Mouse (Mus musculus): ENCODE measurements around the gene Paqr3. TPM values are rescaled to one million over a fixed set of nuclear protein-coding genes. Genes with fewer than 3 reads are reported as not detected.

The Paqr3 gene
- polyA plus RNA-seq (2015; fragmentation: Nextera tagmentation; extraction: Ambion mirVana) = 16.5 and 16.8 TPM in 2 replicates

GRCm38 (mm10) chr5:97111207-97111910, at the start of gene Paqr3:
Paqr3 (minus strand) TSS chr5:97111596.
- Histone ChIP-seq H3K9ac (ENCODE audit: low read depth, low read length) (peak within 1 kb of the TSS; percentile 83), H3K27ac (ENCODE audit: low read depth, low read length) (peak within 1 kb of the TSS; percentile 74), H3K4me2 (ENCODE audit: low read length) (peak within 1 kb of the TSS; percentile 71), H3K4me3 (ENCODE audit: low read length) (peak within 1 kb of the TSS; percentile 77), H3K27me3 (replicated peaks; ENCODE audit: control insufficient read depth, insufficient read depth, low read length) (no peaks in the 10 kb centered on the region), H3K4me1 (ENCODE audit: control insufficient read depth, insufficient read depth, low read depth, low read length) (peaks cover 16% of the 10 kb centered on the region), H3K36me3 (ENCODE audit: control insufficient read depth, insufficient read depth, low read length) (no peaks in the 10 kb centered on the region), H3K9me3 (ENCODE audit: control insufficient read depth, low read length) (no peaks in the 10 kb centered on the region)
- WGBS = under 1% methylated on average over 61 of the region's 62 CpGs
- ATAC-seq = peak; percentile 98

- Histone ChIP-seq H3K9ac (ENCODE audit: low read depth, low read length) (no peak overlapping the region), H3K9me3 (ENCODE audit: control insufficient read depth, low read length) (no peaks in the 10 kb centered on the region), H3K36me3 (ENCODE audit: control insufficient read depth, insufficient read depth, low read length) (no peaks in the 10 kb centered on the region), H3K4me2 (ENCODE audit: low read length) (no peak overlapping the region), H3K27ac (ENCODE audit: low read depth, low read length) (no peak overlapping the region), H3K4me3 (ENCODE audit: low read length) (no peak overlapping the region), H3K4me1 (ENCODE audit: control insufficient read depth, insufficient read depth, low read depth, low read length) (no peaks in the 10 kb centered on the region), H3K27me3 (replicated peaks; ENCODE audit: control insufficient read depth, insufficient read depth, low read length) (no peaks in the 10 kb centered on the region)
- no peak for ATAC-seq
- 10% methylated on average over 1 of the region's 1 CpGs for WGBS
Observed at GRCm38 (mm10) chr5:97154688-97155087, 43.3 kb upstream of the Paqr3 start.

- no peak overlapping the region for H3K4me3 ChIP-seq (ENCODE audit: low read length)
- no peaks in the 10 kb centered on the region for H3K4me1 ChIP-seq (ENCODE audit: control insufficient read depth, insufficient read depth, low read depth, low read length)
- H3K27ac ChIP-seq (ENCODE audit: low read depth, low read length) = no peak overlapping the region
- no peak overlapping the region for H3K9ac ChIP-seq (ENCODE audit: low read depth, low read length)
- H3K36me3 ChIP-seq (ENCODE audit: control insufficient read depth, insufficient read depth, low read length) = no peaks in the 10 kb centered on the region
- 82% methylated on average over 2 of the region's 2 CpGs for whole genome bisulfite sequencing
- ATAC-seq = no peak
- no peak overlapping the region for H3K4me2 ChIP-seq (ENCODE audit: low read length)
- no peaks in the 10 kb centered on the region for H3K9me3 ChIP-seq (ENCODE audit: control insufficient read depth, low read length)
- H3K27me3 ChIP-seq (replicated peaks; ENCODE audit: control insufficient read depth, insufficient read depth, low read length) = no peaks in the 10 kb centered on the region
Observed at GRCm38 (mm10) chr5:97135331-97135730, 23.9 kb upstream of the Paqr3 start.

- 89% methylated on average over 2 of the region's 2 CpGs for WGBS
- H3K9me3 ChIP-seq (ENCODE audit: control insufficient read depth, low read length) = no peaks in the 10 kb centered on the region
- H3K27ac ChIP-seq (ENCODE audit: low read depth, low read length) = no peak overlapping the region
- H3K4me2 ChIP-seq (ENCODE audit: low read length) = no peak overlapping the region
- no peaks in the 10 kb centered on the region for H3K4me1 ChIP-seq (ENCODE audit: control insufficient read depth, insufficient read depth, low read depth, low read length)
- no peaks in the 10 kb centered on the region; the same call in 1 of the 2 replicates for H3K27me3 ChIP-seq (replicated peaks; ENCODE audit: control insufficient read depth, insufficient read depth, low read length)
- no peak for ATAC-seq
- no peak overlapping the region for H3K4me3 ChIP-seq (ENCODE audit: low read length)
- H3K9ac ChIP-seq (ENCODE audit: low read depth, low read length) = no peak overlapping the region
- no peaks in the 10 kb centered on the region for H3K36me3 ChIP-seq (ENCODE audit: control insufficient read depth, insufficient read depth, low read length)
Observed at GRCm38 (mm10) chr5:97129589-97129988, 18.2 kb upstream of the Paqr3 start.

GRCm38 (mm10) chr5:97128242-97129226, 17.1 kb upstream of the Paqr3 start:
- Histone ChIP-seq H3K4me1 (ENCODE audit: control insufficient read depth, insufficient read depth, low read depth, low read length) (no peaks in the 10 kb centered on the region), H3K9ac (ENCODE audit: low read depth, low read length) (no peak overlapping the region), H3K9me3 (ENCODE audit: control insufficient read depth, low read length) (no peaks in the 10 kb centered on the region), H3K27me3 (replicated peaks; ENCODE audit: control insufficient read depth, insufficient read depth, low read length) (no peaks in the 10 kb centered on the region; the same call in 1 of the 2 replicates), H3K27ac (ENCODE audit: low read depth, low read length) (no peak overlapping the region), H3K4me2 (ENCODE audit: low read length) (no peak overlapping the region), H3K4me3 (ENCODE audit: low read length) (no peak overlapping the region), H3K36me3 (ENCODE audit: control insufficient read depth, insufficient read depth, low read length) (no peaks in the 10 kb centered on the region)
- peak; percentile 87 for ATAC-seq
- 46% methylated on average over 21 of the region's 21 CpGs for WGBS

GRCm38 (mm10) chr5:97127284-97127683, 15.9 kb upstream of the Paqr3 start:
- 82% methylated on average over 6 of the region's 6 CpGs for WGBS
- Histone ChIP-seq H3K27ac (ENCODE audit: low read depth, low read length) (no peak overlapping the region), H3K9ac (ENCODE audit: low read depth, low read length) (no peak overlapping the region), H3K4me2 (ENCODE audit: low read length) (no peak overlapping the region), H3K4me3 (ENCODE audit: low read length) (no peak overlapping the region), H3K27me3 (replicated peaks; ENCODE audit: control insufficient read depth, insufficient read depth, low read length) (no peaks in the 10 kb centered on the region; the same call in 1 of the 2 replicates), H3K9me3 (ENCODE audit: control insufficient read depth, low read length) (no peaks in the 10 kb centered on the region), H3K36me3 (ENCODE audit: control insufficient read depth, insufficient read depth, low read length) (no peaks in the 10 kb centered on the region), H3K4me1 (ENCODE audit: control insufficient read depth, insufficient read depth, low read depth, low read length) (no peaks in the 10 kb centered on the region)
- ATAC-seq = no peak

- Histone ChIP-seq H3K4me2 (ENCODE audit: low read length) (no peak overlapping the region), H3K4me1 (ENCODE audit: control insufficient read depth, insufficient read depth, low read depth, low read length) (no peaks in the 10 kb centered on the region), H3K27ac (ENCODE audit: low read depth, low read length) (no peak overlapping the region), H3K27me3 (replicated peaks; ENCODE audit: control insufficient read depth, insufficient read depth, low read length) (no peaks in the 10 kb centered on the region; the same call in 1 of the 2 replicates), H3K36me3 (ENCODE audit: control insufficient read depth, insufficient read depth, low read length) (no peaks in the 10 kb centered on the region), H3K9me3 (ENCODE audit: control insufficient read depth, low read length) (no peaks in the 10 kb centered on the region), H3K4me3 (ENCODE audit: low read length) (no peak overlapping the region), H3K9ac (ENCODE audit: low read depth, low read length) (no peak overlapping the region)
- WGBS = 15% methylated on average over 4 of the region's 4 CpGs
- ATAC-seq = peak; percentile 79
Observed at GRCm38 (mm10) chr5:97126005-97126404, 14.6 kb upstream of the Paqr3 start.

- H3K27me3 ChIP-seq (replicated peaks; ENCODE audit: control insufficient read depth, insufficient read depth, low read length) = no peaks in the 10 kb centered on the region; the same call in 1 of the 2 replicates
- no peak overlapping the region for H3K9ac ChIP-seq (ENCODE audit: low read depth, low read length)
- H3K4me1 ChIP-seq (ENCODE audit: control insufficient read depth, insufficient read depth, low read depth, low read length) = no peaks in the 10 kb centered on the region
- H3K4me3 ChIP-seq (ENCODE audit: low read length) = no peak overlapping the region
- no peaks in the 10 kb centered on the region for H3K9me3 ChIP-seq (ENCODE audit: control insufficient read depth, low read length)
- 70% methylated on average over 10 of the region's 10 CpGs for WGBS
- H3K36me3 ChIP-seq (ENCODE audit: control insufficient read depth, insufficient read depth, low read length) = no peaks in the 10 kb centered on the region
- H3K27ac ChIP-seq (ENCODE audit: low read depth, low read length) = no peak overlapping the region
- ATAC-seq = peak; percentile 34; the same call in 1 of the 2 replicates
- H3K4me2 ChIP-seq (ENCODE audit: low read length) = no peak overlapping the region
Observed at GRCm38 (mm10) chr5:97125459-97125970, 14.1 kb upstream of the Paqr3 start.

GRCm38 (mm10) chr5:97124977-97125376, 13.6 kb upstream of the Paqr3 start:
- WGBS = 89% methylated on average over 12 of the region's 12 CpGs

More at GRCm38 (mm10) chr5:97124977-97125376, 13.6 kb upstream of the Paqr3 start:
- no peaks in the 10 kb centered on the region; the same call in 1 of the 2 replicates for H3K27me3 ChIP-seq (replicated peaks; ENCODE audit: control insufficient read depth, insufficient read depth, low read length)
- H3K4me3 ChIP-seq (ENCODE audit: low read length) = no peak overlapping the region
- no peak overlapping the region for H3K9ac ChIP-seq (ENCODE audit: low read depth, low read length)
- no peak for ATAC-seq
- no peaks in the 10 kb centered on the region for H3K9me3 ChIP-seq (ENCODE audit: control insufficient read depth, low read length)
- no peak overlapping the region for H3K4me2 ChIP-seq (ENCODE audit: low read length)
- no peaks in the 10 kb centered on the region for H3K36me3 ChIP-seq (ENCODE audit: control insufficient read depth, insufficient read depth, low read length)
- H3K4me1 ChIP-seq (ENCODE audit: control insufficient read depth, insufficient read depth, low read depth, low read length) = no peaks in the 10 kb centered on the region
- no peak overlapping the region for H3K27ac ChIP-seq (ENCODE audit: low read depth, low read length)
